Mouse (Mus musculus) neural tube, embryonic 11.5 days (tissue): ENCODE data around the gene Mrnip. TPM values are rescaled to one million over a fixed set of nuclear protein-coding genes. Genes with fewer than 3 reads are reported as not detected.

Source experiments
- ATAC-seq: fragments of 200-750 bp; cut with Nextera tagmentation; 2 replicates; pipeline ENCODE4 v1.8.0; 2017; ENCODE audit warnings: moderate number of reproducible peaks, mild to moderate bottlenecking, moderate TSS enrichment, moderate library complexity; ENCODE audit not compliant: insufficient read depth, low FRiP score, low TSS enrichment
- DNase-seq: peaks from one replicate; pipeline ENCODE4 v3.0.0-alpha.2; 2015; ENCODE audit warnings: low spot score
- H3K27ac ChIP-seq: fragments of 300-500 bp; sonication (generic); 2 replicates; pipeline ENCODE4 v1.5.1; 2014; ENCODE audit warnings: low read depth, mild to moderate bottlenecking, low read length
- H3K27me3 ChIP-seq: fragments of 300-500 bp; sonication (generic); 2 replicates; pipeline ENCODE4 v1.6.1; 2014; ENCODE audit warnings: mild to moderate bottlenecking, low read length, mixed read lengths; ENCODE audit not compliant: control insufficient read depth, insufficient read depth
- H3K36me3 ChIP-seq: fragments of 300-500 bp; sonication (generic); 2 replicates; pipeline ENCODE4 v1.6.1; 2014; ENCODE audit warnings: mild to moderate bottlenecking, low read length, moderate library complexity, mixed read lengths; ENCODE audit not compliant: control insufficient read depth, insufficient read depth
- H3K4me1 ChIP-seq: fragments of 300-500 bp; sonication (generic); 2 replicates; pipeline ENCODE4 v1.6.1; 2014; ENCODE audit warnings: low read length, mixed read lengths; ENCODE audit not compliant: control insufficient read depth, insufficient read depth
- H3K4me2 ChIP-seq: fragments of 300-500 bp; sonication (generic); 2 replicates; pipeline ENCODE4 v1.6.1; 2014; ENCODE audit warnings: low read depth, mild to moderate bottlenecking, moderate library complexity
- H3K4me3 ChIP-seq: fragments of 300-500 bp; sonication (generic); 2 replicates; pipeline ENCODE4 v1.5.1; 2014; ENCODE audit warnings: low read depth, low read length
- H3K9ac ChIP-seq: fragments of 300-500 bp; sonication (generic); 2 replicates; pipeline ENCODE4 v1.6.1; 2014; ENCODE audit warnings: mild to moderate bottlenecking, low read length
- H3K9me3 ChIP-seq: fragments of 300-500 bp; sonication (generic); 2 replicates; pipeline ENCODE4 v1.6.1; 2016; ENCODE audit warnings: low read length; ENCODE audit not compliant: control insufficient read depth
- WGBS: fragments of 180-500 bp; shearing (Covaris S2); extraction: QIAGEN DNeasy Blood & Tissue Kit; methylation state at CpG from one replicate; pipeline ENCODE4 v1.1.7; 2014; 5-methylcytosine and 5-hydroxymethylcytosine counted together
- polyA plus RNA-seq: library from polyadenylated mRNA; unstranded; fragments of >200 nt; fragmentation: Nextera tagmentation; extraction: Ambion mirVana; gene quantifications from 2 replicates; pipeline ENCODE4 v1.2.1, GENCODE M21; 2014

The Mrnip gene
- polyA plus RNA-seq, 1 experiment from 2014 or later, result 23.7 TPM

DNA sequence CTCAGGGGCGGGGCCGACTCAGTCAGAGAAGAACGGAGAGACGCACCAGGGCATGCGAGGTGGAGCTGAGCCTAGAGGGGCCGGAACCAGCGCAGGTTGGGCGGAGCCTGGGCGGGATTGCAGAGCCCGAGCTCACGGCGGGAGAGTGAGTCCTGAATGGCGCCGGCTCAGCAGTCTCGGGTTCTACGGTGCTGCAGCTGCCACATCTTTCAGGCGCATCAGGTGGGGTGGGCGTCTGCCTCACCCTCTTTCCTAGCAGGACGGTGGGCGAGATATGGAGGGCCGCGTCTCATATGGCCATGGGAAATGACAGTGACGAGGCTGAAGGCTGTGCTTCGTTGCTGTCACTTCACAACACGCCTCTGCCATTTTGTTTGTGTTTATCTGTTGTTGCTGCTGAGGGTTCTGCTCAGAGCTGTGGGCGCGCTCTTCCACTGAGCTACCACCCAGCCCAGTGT is 515 bp downstream of the Mrnip start:
- Histone ChIP-seq H3K4me1 (0 out of 2 replicates have a peak, but pooled peaks cover 4% of the 10 kb centered on the region), H3K9ac (peak overlapping the region; percentile 72), H3K27me3 (no peaks in the 10 kb centered on the region), H3K4me2 (peak overlapping the region; percentile 75), H3K36me3 (peaks cover 2% of the 10 kb centered on the region; the same call in 1 of the 2 replicates), H3K4me3 (peak overlapping the region; percentile 73), H3K9me3 (no peaks in the 10 kb centered on the region), H3K27ac (no peak overlapping the region)
- ATAC-seq (peak; percentile 98), DNase-seq (peak; percentile 98)
- WGBS, result 0% methylated on average over 23 of the region's 27 CpGs

GRCm38 (mm10) chr11:50176351-50176750 is 2.1 kb downstream of the Mrnip start:
- Histone ChIP-seq H3K9me3 (no peaks in the 10 kb centered on the region), H3K4me2 (no peak overlapping the region), H3K9ac (no peak overlapping the region), H3K4me1 (0 out of 2 replicates have a peak, but pooled peaks cover 4% of the 10 kb centered on the region), H3K27ac (no peak overlapping the region), H3K4me3 (no peak overlapping the region), H3K36me3 (peaks cover 5% of the 10 kb centered on the region), H3K27me3 (no peaks in the 10 kb centered on the region)
- DNase-seq (no peak), ATAC-seq (no peak)
- 90% methylated on average over 3 of the region's 3 CpGs for WGBS

- H3K4me1 ChIP-seq, result 0 out of 2 replicates have a peak, but pooled peaks cover 4% of the 10 kb centered on the region
These were observed 2.9 kb downstream of the Mrnip start for GRCm38 (mm10) chr11:50177111-50177510.

GRCm38 (mm10) chr11:50178532-50179488 is 4.6 kb downstream of the Mrnip start:
- Histone ChIP-seq H3K4me3 (no peak overlapping the region), H3K27me3 (no peaks in the 10 kb centered on the region), H3K36me3 (peaks cover 5% of the 10 kb centered on the region), H3K27ac (no peak overlapping the region), H3K4me2 (no peak overlapping the region), H3K4me1 (0 out of 2 replicates have a peak, but pooled peaks cover 4% of the 10 kb centered on the region), H3K9me3 (no peaks in the 10 kb centered on the region), H3K9ac (no peak overlapping the region)
- 82% methylated on average over 5 of the region's 5 CpGs for WGBS
- DNase-seq (no peak), ATAC-seq (no peak)

More at GRCm38 (mm10) chr11:50177111-50177510, 2.9 kb downstream of the Mrnip start:
- no peak for ATAC-seq
- Histone ChIP-seq H3K4me3 (no peak overlapping the region), H3K9me3 (no peaks in the 10 kb centered on the region), H3K27ac (no peak overlapping the region), H3K36me3 (peaks cover 5% of the 10 kb centered on the region), H3K27me3 (no peaks in the 10 kb centered on the region), H3K4me2 (no peak overlapping the region), H3K9ac (no peak overlapping the region)
- no peak for DNase-seq
- 87% methylated on average over 6 of the region's 6 CpGs for WGBS

- no peak overlapping the region for H3K4me2 ChIP-seq
- H3K9ac ChIP-seq, result no peak overlapping the region
- WGBS, result 88% methylated on average over 6 of the region's 6 CpGs
- no peak for DNase-seq
- no peaks in the 10 kb centered on the region for H3K4me1 ChIP-seq
- H3K27me3 ChIP-seq, result no peaks in the 10 kb centered on the region
- ATAC-seq, result no peak
- no peak overlapping the region for H3K4me3 ChIP-seq
- H3K36me3 ChIP-seq, result peaks cover 5% of the 10 kb centered on the region
- no peaks in the 10 kb centered on the region for H3K9me3 ChIP-seq
- no peak overlapping the region for H3K27ac ChIP-seq
These were observed 6.4 kb downstream of the Mrnip start for GRCm38 (mm10) chr11:50180478-50181231.

DNA sequence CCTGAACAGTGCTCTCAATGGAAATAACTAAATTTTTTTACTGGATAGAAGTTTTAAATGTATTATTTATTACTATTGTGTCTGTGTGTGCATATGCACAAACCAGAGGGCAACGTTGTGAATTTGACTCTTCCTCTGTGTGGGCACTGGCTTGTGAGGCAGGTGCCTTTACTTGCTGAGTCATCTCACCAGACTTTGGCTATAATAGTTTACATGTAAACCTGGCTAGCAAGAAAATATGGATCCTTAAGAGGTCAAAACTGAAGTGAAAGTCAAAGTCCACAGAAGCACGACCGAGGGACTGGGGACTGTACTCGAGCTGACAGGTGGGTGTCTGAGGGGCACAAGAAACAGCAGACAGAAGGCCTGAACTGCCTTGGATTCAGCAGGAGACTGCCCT is 8.5 kb downstream of the Mrnip start:
- Histone ChIP-seq H3K4me1 (no peaks in the 10 kb centered on the region), H3K36me3 (peaks cover 5% of the 10 kb centered on the region), H3K4me3 (no peak overlapping the region), H3K4me2 (no peak overlapping the region), H3K27me3 (no peaks in the 10 kb centered on the region), H3K9me3 (no peaks in the 10 kb centered on the region), H3K9ac (no peak overlapping the region), H3K27ac (no peak overlapping the region)
- 82% methylated on average over 4 of the region's 4 CpGs for WGBS
- ATAC-seq (no peak), DNase-seq (no peak)

DNA sequence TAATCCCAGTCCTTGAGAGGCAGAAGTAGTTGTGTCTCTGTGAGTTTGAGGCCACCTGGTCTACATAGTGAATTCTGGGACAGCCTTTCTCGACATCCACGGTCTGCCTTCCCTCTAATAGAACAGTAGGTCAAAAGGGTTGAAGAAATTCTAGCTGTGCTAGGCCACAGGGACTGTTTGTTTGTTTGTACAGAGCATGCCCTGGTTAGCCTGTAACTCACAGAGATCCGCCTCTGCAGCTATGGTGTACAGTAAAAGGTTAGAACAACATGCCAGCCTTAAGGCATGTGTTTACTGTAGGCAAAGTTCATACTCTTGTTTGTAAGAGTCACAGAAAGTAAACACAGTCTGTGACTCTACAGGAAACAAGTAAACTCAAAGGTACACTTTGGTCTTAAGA is 10.5 kb downstream of the Mrnip start:
- DNase-seq (no peak), ATAC-seq (no peak)
- WGBS, result 86% methylated on average over 3 of the region's 3 CpGs
- no peak overlapping the region for H3K4me3 ChIP-seq
- H3K27me3 ChIP-seq, result no peaks in the 10 kb centered on the region
- no peaks in the 10 kb centered on the region for H3K9me3 ChIP-seq
- no peaks in the 10 kb centered on the region for H3K4me1 ChIP-seq
- H3K4me2 ChIP-seq, result no peak overlapping the region
- no peak overlapping the region for H3K27ac ChIP-seq
- peaks cover 3% of the 10 kb centered on the region; the same call in 1 of the 2 replicates for H3K36me3 ChIP-seq
- no peak overlapping the region for H3K9ac ChIP-seq

DNA sequence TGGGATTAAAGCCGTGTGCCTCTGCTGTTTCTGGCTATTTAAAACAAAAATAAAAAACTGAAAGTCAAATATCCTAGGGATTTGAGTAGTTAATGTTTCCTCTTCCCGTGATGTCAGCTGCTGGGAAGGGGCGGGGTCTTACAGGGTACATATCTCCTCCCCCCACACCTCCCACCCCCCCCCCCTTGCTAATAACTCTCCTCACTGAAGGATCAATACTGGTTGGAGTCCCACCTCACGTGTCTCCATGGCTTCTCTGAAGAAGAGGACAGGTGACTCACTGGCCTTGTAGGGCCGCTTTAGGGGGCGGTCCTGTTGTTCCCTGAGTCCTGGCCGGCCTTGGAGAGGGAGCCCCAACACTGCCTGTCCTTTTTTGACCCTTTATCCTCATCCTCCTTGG is 14.4 kb downstream of the Mrnip start:
- Histone ChIP-seq H3K4me2 (no peak overlapping the region), H3K4me1 (no peaks in the 10 kb centered on the region), H3K27me3 (no peaks in the 10 kb centered on the region), H3K9me3 (no peaks in the 10 kb centered on the region), H3K36me3 (no peaks in the 10 kb centered on the region; the same call in 1 of the 2 replicates), H3K4me3 (no peak overlapping the region), H3K27ac (no peak overlapping the region), H3K9ac (no peak overlapping the region)
- 77% methylated on average over 7 of the region's 7 CpGs for WGBS
- ATAC-seq (no peak), DNase-seq (no peak)
